ENCODE assay signal across 11 mouse cellular contexts in the genomic region with DNA sequence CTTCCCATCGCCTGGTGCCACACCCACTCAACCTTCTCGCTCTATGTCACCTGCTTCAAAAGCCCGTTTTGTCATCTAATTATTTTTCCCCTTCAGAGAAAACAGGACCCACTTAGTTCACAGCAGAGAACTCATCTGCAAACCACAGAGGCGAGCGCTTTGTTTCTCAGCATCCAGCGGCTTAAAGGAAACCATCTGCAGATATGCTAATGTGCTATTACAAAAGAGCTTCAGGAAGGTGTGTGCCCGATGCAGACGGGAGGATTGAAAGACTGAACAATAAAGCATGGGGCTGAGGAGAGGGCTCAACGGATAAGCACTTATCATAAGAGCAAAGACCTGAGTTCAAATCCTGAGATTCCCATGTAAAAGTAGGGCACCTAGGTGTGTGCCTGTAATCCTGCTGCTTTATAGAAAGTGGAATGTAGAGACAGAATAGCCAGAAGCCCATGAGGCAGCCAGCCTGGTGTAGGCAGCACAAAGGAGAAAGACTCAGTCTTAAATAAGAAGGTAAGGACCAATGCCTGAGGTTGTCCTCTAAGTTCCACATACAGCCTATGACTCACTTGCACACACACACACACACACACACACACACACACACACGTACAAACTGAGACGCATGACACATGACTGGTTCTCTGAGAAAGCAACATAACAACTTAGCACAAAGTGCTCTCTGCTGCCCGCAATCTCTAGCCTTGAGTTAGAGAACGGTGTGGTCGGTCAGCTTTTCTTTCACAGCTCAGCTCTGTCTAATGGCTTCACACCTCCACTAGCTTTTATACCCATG.
DNase-seq lines count a peak whose midpoint lies in the region; ATAC-seq lines count a peak whose summit lies in the region.
"Had no signal": no experiment of that assay in that cellular context is flagged by ENCODE, and none has a peak within 500 bp of the region (broad histone marks: within the 10 kb centered on the region; RNA-seq: fewer than 3 reads in every experiment).

No protein-coding gene starts in this region.

- peak; percentile 41 for ATAC-seq in monocyte, adult 5-6 weeks (replicated peaks; ENCODE audit: insufficient number of reproducible peaks, low FRiP score, low TSS enrichment, poor library complexity, severe bottlenecking)
- ATAC-seq: forebrain, embryonic 14.5 days had no signal

- DNase-seq in lung, postnatal 36 days, result peak; percentile 45
- DNase-seq in lung, postnatal 14 days, result no peak
- DNase-seq in T-cell, adult 2 months (ENCODE audit: low spot score), result peak; percentile 37
- DNase-seq in ovary, postnatal 14 days (ENCODE audit: low spot score), result no peak
- DNase-seq in urinary bladder, postnatal 14 days (ENCODE audit: low spot score), result no peak
- DNase-seq in urinary bladder, postnatal 4 days (ENCODE audit: low spot score in 2 of 2), result no peak
- DNase-seq: cerebellum, adult 9-10 months; heart, postnatal 10 days; left cerebral cortex, postnatal 4 days had no signal

Comparison
In these comparisons a context has a peak if more than half of its experiments do, and no peak if none do; other contexts are left out.
1. DNase-seq: peak in lung, postnatal 36 days (single experiment) and T-cell, adult 2 months (single experiment); none in lung, postnatal 14 days (single experiment), ovary, postnatal 14 days (single experiment), urinary bladder, postnatal 14 days (single experiment) and urinary bladder, postnatal 4 days (0 of 2).